Mouse (Mus musculus): ENCODE results near the gene Gm20683. TPM values are rescaled to one million over a fixed set of nuclear protein-coding genes. Genes with fewer than 3 reads are reported as not detected.

Gm20683 gene
- polyA plus RNA-seq, 1 experiment from 2014 or later: 0.34 TPM

DNA sequence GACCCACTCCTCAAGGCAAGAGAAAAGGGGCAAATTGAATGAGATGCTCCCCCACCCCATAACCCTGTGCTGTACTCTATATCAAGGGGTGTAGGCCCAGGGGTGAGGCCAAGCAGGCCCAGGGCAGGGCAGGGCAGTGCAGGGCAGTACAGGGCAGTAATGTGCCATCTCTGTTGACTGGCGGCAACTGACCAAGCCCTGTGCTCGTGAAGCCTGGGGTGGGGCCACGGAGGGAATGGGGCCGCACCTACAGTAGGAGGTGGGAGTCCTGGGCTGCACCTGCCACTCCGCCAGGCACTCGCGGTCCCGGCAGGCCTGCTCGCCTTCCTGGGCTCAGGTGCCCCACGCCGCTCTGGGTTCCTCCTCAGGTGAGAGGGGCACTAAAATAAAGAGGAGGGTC lies 23.7 kb upstream of the Gm20683 start:
- no peak overlapping the region for H3K4me2 ChIP-seq (ENCODE audit: low read depth, low read length)
- H3K4me3 ChIP-seq (ENCODE audit: low read depth, low read length): no peak overlapping the region
- TF ChIP-seq EP300 (IDR thresholded peaks at IDR 0.05; ENCODE audit: low read depth) (no peak), CTCF (IDR thresholded peaks at IDR 0.05; ENCODE audit: low read depth) (no peak)
- peaks cover 35% of the 10 kb centered on the region for H3K4me1 ChIP-seq (ENCODE audit: insufficient read depth)
- H3K36me3 ChIP-seq (replicated peaks; ENCODE audit: insufficient read depth, low read length): peaks cover 4% of the 10 kb centered on the region; the same call in 1 of the 2 replicates
- no peak for DNase-seq
- no peak overlapping the region for H3K27ac ChIP-seq (ENCODE audit: low read depth)
- no peak for ATAC-seq
- no peak overlapping the region for H3K9ac ChIP-seq (replicated peaks)
- WGBS (ENCODE audit: insufficient replicate concordance): 88% methylated on average over 11 of the region's 11 CpGs
- no peaks in the 10 kb centered on the region for H3K27me3 ChIP-seq (ENCODE audit: insufficient read depth, low read length)
- no peaks in the 10 kb centered on the region for H3K9me3 ChIP-seq (ENCODE audit: low read length)

DNA sequence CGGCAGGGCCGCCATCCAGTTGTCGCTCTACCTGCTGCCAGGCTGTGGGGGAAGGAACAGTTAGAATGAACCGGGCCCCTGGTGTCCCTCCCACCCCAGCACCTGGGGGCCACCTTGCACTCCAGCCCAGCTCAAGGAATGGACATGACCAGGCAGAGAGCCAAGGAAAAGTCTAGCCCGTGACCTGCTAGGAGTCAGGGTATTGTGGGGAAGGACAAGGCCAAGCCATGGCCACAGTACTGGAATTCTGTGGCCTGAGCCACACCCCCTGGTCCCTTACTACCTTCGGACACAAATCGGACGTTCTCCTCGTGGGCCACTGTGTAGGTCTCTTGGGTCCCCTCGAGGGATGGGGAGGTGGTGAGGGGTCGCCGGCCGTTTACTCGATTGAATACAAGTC lies 22.7 kb upstream of the Gm20683 start:
- no peak overlapping the region for H3K4me3 ChIP-seq (ENCODE audit: low read depth, low read length)
- no peak overlapping the region for H3K9ac ChIP-seq (replicated peaks)
- H3K27me3 ChIP-seq (ENCODE audit: insufficient read depth, low read length): no peaks in the 10 kb centered on the region
- peaks cover 4% of the 10 kb centered on the region; the same call in 1 of the 2 replicates for H3K36me3 ChIP-seq (replicated peaks; ENCODE audit: insufficient read depth, low read length)
- DNase-seq (no peak), ATAC-seq (no peak)
- H3K4me1 ChIP-seq (ENCODE audit: insufficient read depth): peaks cover 36% of the 10 kb centered on the region
- no peak overlapping the region for H3K27ac ChIP-seq (ENCODE audit: low read depth)
- WGBS (ENCODE audit: insufficient replicate concordance): 84% methylated on average over 14 of the region's 14 CpGs
- H3K4me2 ChIP-seq (ENCODE audit: low read depth, low read length): no peak overlapping the region
- H3K9me3 ChIP-seq (ENCODE audit: low read length): no peaks in the 10 kb centered on the region
- TF ChIP-seq EP300 (IDR thresholded peaks at IDR 0.05; ENCODE audit: low read depth) (no peak), CTCF (IDR thresholded peaks at IDR 0.05; ENCODE audit: low read depth) (no peak)

DNA sequence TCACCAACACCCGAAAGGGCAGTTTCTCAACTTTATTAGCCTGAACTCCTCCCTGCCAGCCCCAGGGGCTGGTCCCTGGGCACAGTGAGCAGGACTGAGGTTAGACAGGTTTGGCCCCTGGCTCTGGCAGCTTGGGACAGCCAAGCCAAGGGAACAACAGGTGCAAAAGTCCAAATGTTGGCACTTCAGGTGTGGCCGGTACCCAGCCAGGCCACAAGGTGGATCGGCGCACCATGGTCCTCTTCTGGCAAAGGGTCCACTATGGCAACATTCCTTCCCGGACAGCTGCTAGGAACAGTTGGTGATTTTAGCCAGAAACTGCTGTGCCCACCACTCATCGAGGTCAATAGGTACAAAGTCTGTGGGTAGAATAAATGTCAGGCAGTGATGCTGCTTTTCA lies 22.1 kb upstream of the Gm20683 start:
- no peak for DNase-seq
- no peak for ATAC-seq

DNA sequence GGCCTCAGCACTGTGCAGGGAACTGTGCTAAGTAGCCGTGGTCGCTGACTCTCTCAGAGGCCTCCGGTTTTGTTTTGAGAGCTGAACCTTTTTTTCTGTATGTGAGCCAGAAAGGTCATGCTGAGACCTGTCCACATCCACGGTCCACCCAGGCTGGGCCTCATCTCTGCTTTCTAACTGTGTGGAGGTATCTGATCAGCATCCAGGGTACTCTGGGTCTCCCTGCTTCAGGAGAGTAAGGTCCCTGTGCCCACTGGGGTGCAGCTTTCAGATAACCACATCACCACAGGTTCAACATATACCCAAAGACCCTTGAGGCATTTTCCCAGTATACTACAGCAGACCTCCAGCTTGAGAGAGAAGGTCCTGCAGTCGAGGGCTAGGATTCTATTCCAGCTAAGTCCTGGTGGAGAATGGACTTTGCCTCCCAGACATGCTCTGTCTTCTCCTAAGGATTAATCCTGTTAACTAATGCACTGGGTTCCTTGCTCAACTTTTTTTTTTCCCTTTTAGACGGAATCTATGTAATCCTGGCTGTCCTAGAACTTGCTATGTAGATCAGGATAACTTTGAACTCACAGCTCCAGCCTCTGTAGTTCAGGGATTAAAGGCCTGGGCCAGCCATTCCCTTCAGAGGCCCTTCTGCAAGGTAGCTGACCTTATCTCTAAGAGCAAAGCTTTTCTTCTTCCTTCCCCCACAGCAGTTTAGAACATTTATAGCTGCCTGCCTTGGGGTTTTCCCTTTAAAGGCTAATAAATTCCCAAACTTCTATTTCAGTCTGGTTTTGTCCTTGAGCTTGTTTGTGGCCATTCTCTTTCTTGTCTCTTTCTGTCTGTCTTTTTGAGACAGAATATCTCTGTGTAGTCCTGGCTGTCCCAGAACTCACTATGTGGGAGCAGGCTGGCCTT lies 20.4 kb upstream of the Gm20683 start:
- H3K4me2 ChIP-seq (ENCODE audit: low read depth, low read length): peak overlapping the region; percentile 83
- 10% methylated on average over 6 of the region's 6 CpGs for WGBS (ENCODE audit: insufficient replicate concordance)
- peak overlapping the region; percentile 73 for H3K27ac ChIP-seq (ENCODE audit: low read depth)
- peaks cover 20% of the 10 kb centered on the region for H3K4me1 ChIP-seq (ENCODE audit: insufficient read depth)
- H3K27me3 ChIP-seq (ENCODE audit: insufficient read depth, low read length): no peaks in the 10 kb centered on the region
- ATAC-seq (no peak; the same call in 1 of the 2 replicates), DNase-seq (no peak)
- H3K9ac ChIP-seq (replicated peaks): peak overlapping the region; percentile 60
- 0 out of 2 replicates have a peak, but pooled peaks have one; percentile 1 for TF ChIP-seq EP300 (IDR thresholded peaks at IDR 0.05; ENCODE audit: low read depth)
- TF ChIP-seq CTCF (IDR thresholded peaks at IDR 0.05; ENCODE audit: low read depth): no peak
- peaks cover 4% of the 10 kb centered on the region; the same call in 1 of the 2 replicates for H3K36me3 ChIP-seq (replicated peaks; ENCODE audit: insufficient read depth, low read length)
- peak overlapping the region; percentile 57 for H3K4me3 ChIP-seq (ENCODE audit: low read depth, low read length)
- no peaks in the 10 kb centered on the region for H3K9me3 ChIP-seq (ENCODE audit: low read length)

More for the DNA sequence above, 22.1 kb upstream of the Gm20683 start:
- WGBS (ENCODE audit: insufficient replicate concordance): 87% methylated on average over 6 of the region's 6 CpGs
- Histone ChIP-seq H3K27ac (ENCODE audit: low read depth) (no peak overlapping the region), H3K36me3 (replicated peaks; ENCODE audit: insufficient read depth, low read length) (peaks cover 4% of the 10 kb centered on the region; the same call in 1 of the 2 replicates), H3K27me3 (ENCODE audit: insufficient read depth, low read length) (no peaks in the 10 kb centered on the region), H3K4me2 (ENCODE audit: low read depth, low read length) (no peak overlapping the region), H3K9me3 (ENCODE audit: low read length) (no peaks in the 10 kb centered on the region), H3K4me1 (ENCODE audit: insufficient read depth) (peaks cover 32% of the 10 kb centered on the region), H3K4me3 (ENCODE audit: low read depth, low read length) (no peak overlapping the region), H3K9ac (replicated peaks) (no peak overlapping the region)
- TF ChIP-seq EP300 (IDR thresholded peaks at IDR 0.05; ENCODE audit: low read depth): no peak
- TF ChIP-seq CTCF (IDR thresholded peaks at IDR 0.05; ENCODE audit: low read depth): peak; percentile 22

DNA sequence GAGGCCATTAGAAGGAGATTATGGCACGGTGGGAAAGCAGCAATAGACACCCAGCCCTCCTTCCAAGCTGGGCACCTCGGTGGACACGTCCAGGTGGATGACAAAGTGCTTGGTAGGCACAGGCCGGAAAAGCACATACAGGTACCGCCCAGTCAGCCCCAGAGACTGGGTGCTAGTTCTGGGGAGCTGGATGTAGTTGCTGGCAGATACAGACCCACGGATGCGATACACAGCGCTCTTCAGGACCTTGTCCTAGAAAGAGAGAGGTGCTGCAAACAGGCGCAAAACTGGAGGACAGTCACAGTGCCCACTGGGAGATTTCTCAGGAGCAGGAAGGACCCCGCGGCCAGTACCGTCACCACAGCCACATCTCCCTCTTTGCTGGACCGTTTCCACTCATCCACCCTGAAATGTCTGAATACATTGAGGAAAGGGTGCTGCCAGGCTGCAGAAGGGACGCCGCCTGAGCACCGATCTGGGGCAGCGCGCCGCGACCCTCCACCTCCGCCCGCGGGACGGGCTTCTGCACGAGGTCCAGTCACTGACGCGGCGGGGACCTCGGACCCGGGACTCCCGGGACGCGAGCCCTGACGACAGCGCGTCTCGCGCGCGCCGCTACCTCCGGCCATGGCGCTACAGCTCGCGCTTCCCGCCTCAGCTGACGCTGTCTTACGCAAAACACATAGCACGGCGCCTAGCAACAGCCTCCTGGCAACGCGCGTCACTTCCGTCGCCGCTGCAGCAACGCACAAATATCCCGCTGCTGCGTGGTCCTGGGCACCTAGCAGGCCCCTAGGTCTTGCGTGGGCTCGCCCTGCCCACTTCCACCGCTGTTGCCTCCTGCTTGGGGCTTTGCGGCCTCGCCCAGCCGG lies 19.5 kb upstream of the Gm20683 start, which contains the start of gene Wdr90:
Gene Wdr90, minus strand, starts transcription at position 670 of the 872 bp plus-strand sequence.
- peak; percentile 90 for DNase-seq
- Histone ChIP-seq H3K4me2 (ENCODE audit: low read depth, low read length) (peak within 1 kb of the TSS; percentile 83), H3K9me3 (ENCODE audit: low read length) (no peaks in the 10 kb centered on the region), H3K27ac (ENCODE audit: low read depth) (peak within 1 kb of the TSS; percentile 73), H3K9ac (replicated peaks) (peak within 1 kb of the TSS; percentile 60), H3K4me1 (ENCODE audit: insufficient read depth) (peaks cover 15% of the 10 kb centered on the region), H3K36me3 (replicated peaks; ENCODE audit: insufficient read depth, low read length) (peaks cover 4% of the 10 kb centered on the region; the same call in 1 of the 2 replicates), H3K4me3 (ENCODE audit: low read depth, low read length) (peak within 1 kb of the TSS; percentile 57), H3K27me3 (ENCODE audit: insufficient read depth, low read length) (no peaks in the 10 kb centered on the region)
- TF ChIP-seq EP300 (IDR thresholded peaks at IDR 0.05; ENCODE audit: low read depth) (no peak), CTCF (IDR thresholded peaks at IDR 0.05; ENCODE audit: low read depth) (peak; percentile 49)
- WGBS (ENCODE audit: insufficient replicate concordance): 4% methylated on average over 59 of the region's 65 CpGs
- peak; percentile 88 for ATAC-seq
